Mouse (Mus musculus): ENCODE results near the gene Ppef2. TPM values are rescaled to one million over a fixed set of nuclear protein-coding genes. Genes with fewer than 3 reads are reported as not detected.

The Ppef2 gene
- polyA plus RNA-seq (2014; fragmentation: Nextera tagmentation; extraction: Ambion mirVana), result 0.62 and 0.69 TPM in 2 replicates

GRCm38 (mm10) chr5:92256218-92256617 lies at the start of gene Ppef2:
TSS of gene Ppef2 (minus strand) at chr5:92256278.
- Histone ChIP-seq H3K4me1 (ENCODE audit: control insufficient read depth, insufficient read depth, low read length) (0 out of 2 replicates have a peak, but pooled peaks cover 3% of the 10 kb centered on the region), H3K9ac (replicated peaks; ENCODE audit: low read depth, low read length) (no peak within 1 kb of the TSS), H3K36me3 (ENCODE audit: control insufficient read depth, insufficient read depth, low read length) (no peaks in the 10 kb centered on the region), H3K4me2 (replicated peaks; ENCODE audit: low read depth, low read length) (no peak within 1 kb of the TSS), H3K27ac (ENCODE audit: low read length) (no peak within 1 kb of the TSS), H3K4me3 (ENCODE audit: low read depth, low read length) (no peak within 1 kb of the TSS), H3K27me3 (ENCODE audit: control insufficient read depth, insufficient read depth, low read length) (no peaks in the 10 kb centered on the region), H3K9me3 (ENCODE audit: control insufficient read depth, low read depth, low read length) (no peaks in the 10 kb centered on the region)
- 18% methylated on average over 6 of the region's 6 CpGs for WGBS
- 0 out of 2 replicates have a peak, but pooled peaks have one; percentile 33 for ATAC-seq (ENCODE audit: insufficient number of reproducible peaks, insufficient read depth, low FRiP score, low read depth)

DNA sequence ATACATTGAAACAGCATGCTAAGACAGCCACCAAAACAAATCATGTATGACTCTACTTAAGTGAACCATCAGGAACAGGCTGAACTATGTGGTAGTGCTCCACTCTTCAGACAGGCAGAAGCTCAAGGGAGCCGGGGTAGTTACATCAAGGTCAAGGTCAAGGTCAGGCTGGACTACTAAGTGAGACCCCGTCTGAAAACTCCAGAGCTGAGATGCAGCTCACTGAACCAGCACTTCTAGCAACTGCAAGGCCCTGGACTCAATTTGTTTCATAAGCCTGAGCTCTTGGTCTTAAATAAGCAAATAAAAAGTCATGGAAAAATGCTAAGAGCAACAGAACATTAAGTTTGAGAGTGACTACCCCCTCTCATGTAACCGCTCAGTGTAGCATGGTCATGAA lies 48.2 kb upstream of the Ppef2 start:
- H3K9ac ChIP-seq (replicated peaks; ENCODE audit: low read depth, low read length), result no peak overlapping the region
- peaks cover 7% of the 10 kb centered on the region; the same call in 1 of the 2 replicates for H3K4me1 ChIP-seq (ENCODE audit: control insufficient read depth, insufficient read depth, low read length)
- ATAC-seq (ENCODE audit: insufficient number of reproducible peaks, insufficient read depth, low FRiP score, low read depth), result no peak
- H3K27me3 ChIP-seq (ENCODE audit: control insufficient read depth, insufficient read depth, low read length), result no peaks in the 10 kb centered on the region
- WGBS, result 86% methylated on average over 3 of the region's 3 CpGs
- no peak overlapping the region for H3K4me2 ChIP-seq (replicated peaks; ENCODE audit: low read depth, low read length)
- no peaks in the 10 kb centered on the region for H3K9me3 ChIP-seq (ENCODE audit: control insufficient read depth, low read depth, low read length)
- no peak overlapping the region for H3K4me3 ChIP-seq (ENCODE audit: low read depth, low read length)
- no peak overlapping the region for H3K27ac ChIP-seq (ENCODE audit: low read length)
- H3K36me3 ChIP-seq (ENCODE audit: control insufficient read depth, insufficient read depth, low read length), result peaks cover 55% of the 10 kb centered on the region

DNA sequence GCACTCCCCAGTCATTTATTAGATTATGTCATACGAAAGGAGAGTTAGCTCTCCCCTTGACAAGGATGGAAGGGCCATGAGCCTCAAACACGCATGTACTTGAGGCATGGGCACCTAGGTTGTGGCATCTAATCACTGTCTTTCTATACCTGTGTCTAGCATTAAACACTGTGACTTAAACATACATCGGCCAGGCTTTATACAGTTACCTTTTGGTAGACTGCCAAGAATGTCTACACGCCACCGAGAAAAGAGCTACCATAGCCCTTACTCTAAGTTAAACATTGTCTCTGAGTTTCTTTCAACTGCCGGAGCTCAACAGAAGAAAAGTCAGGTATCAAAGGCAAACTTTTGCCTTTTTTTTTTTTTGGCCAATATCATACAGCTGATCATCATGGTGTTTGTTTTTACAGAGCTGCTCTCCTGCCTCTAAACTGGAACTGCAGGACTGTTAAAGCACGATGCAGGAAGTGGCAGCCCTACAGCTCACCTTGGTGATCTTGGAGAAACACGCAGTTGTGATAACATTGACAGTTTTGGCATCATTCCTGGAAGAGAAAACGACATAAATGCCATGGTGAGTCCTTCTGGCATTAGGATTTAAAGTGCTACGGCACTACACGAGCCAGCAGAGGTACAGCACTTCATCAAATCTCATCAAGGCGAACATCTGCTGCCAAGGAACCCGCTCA lies 46.2 kb upstream of the Ppef2 start:
- H3K36me3 ChIP-seq (ENCODE audit: control insufficient read depth, insufficient read depth, low read length), result peaks cover 63% of the 10 kb centered on the region

DNA sequence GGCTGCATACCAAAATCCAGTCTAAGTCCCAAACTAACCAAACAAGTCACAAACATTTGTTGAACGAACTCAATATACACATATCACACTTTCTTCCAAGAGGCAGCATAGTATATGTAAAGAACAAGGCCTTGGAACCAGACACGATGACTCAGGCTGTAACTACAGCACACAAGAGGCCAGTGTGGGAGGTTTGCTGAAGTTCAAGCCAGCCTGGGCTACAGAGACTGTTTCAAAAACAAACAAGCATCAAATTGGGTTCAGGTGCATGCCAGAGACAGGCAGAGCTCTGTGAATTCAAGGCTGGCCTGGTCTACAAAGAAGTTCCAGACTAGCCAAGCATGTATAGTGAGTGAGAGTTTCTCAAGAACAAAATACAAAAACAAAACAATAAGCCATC lies 38.4 kb upstream of the Ppef2 start:
- no peak overlapping the region for H3K4me3 ChIP-seq (ENCODE audit: low read depth, low read length)
- H3K27ac ChIP-seq (ENCODE audit: low read length), result no peak overlapping the region
- 92% methylated on average over 2 of the region's 2 CpGs for WGBS
- no peak overlapping the region for H3K4me2 ChIP-seq (replicated peaks; ENCODE audit: low read depth, low read length)
- no peak for ATAC-seq (ENCODE audit: insufficient number of reproducible peaks, insufficient read depth, low FRiP score, low read depth)
- H3K27me3 ChIP-seq (ENCODE audit: control insufficient read depth, insufficient read depth, low read length), result no peaks in the 10 kb centered on the region
- H3K36me3 ChIP-seq (ENCODE audit: control insufficient read depth, insufficient read depth, low read length), result peaks cover 77% of the 10 kb centered on the region
- no peaks in the 10 kb centered on the region for H3K9me3 ChIP-seq (ENCODE audit: control insufficient read depth, low read depth, low read length)
- no peaks in the 10 kb centered on the region for H3K4me1 ChIP-seq (ENCODE audit: control insufficient read depth, insufficient read depth, low read length)
- H3K9ac ChIP-seq (replicated peaks; ENCODE audit: low read depth, low read length), result no peak overlapping the region

More for the DNA sequence above, 46.2 kb upstream of the Ppef2 start:
- Histone ChIP-seq H3K4me1 (ENCODE audit: control insufficient read depth, insufficient read depth, low read length) (no peaks in the 10 kb centered on the region), H3K9ac (replicated peaks; ENCODE audit: low read depth, low read length) (no peak overlapping the region), H3K9me3 (ENCODE audit: control insufficient read depth, low read depth, low read length) (no peaks in the 10 kb centered on the region), H3K4me2 (replicated peaks; ENCODE audit: low read depth, low read length) (no peak overlapping the region), H3K27ac (ENCODE audit: low read length) (no peak overlapping the region), H3K4me3 (ENCODE audit: low read depth, low read length) (no peak overlapping the region), H3K27me3 (ENCODE audit: control insufficient read depth, insufficient read depth, low read length) (no peaks in the 10 kb centered on the region)
- WGBS, result 85% methylated on average over 13 of the region's 13 CpGs
- no peak for ATAC-seq (ENCODE audit: insufficient number of reproducible peaks, insufficient read depth, low FRiP score, low read depth)

DNA sequence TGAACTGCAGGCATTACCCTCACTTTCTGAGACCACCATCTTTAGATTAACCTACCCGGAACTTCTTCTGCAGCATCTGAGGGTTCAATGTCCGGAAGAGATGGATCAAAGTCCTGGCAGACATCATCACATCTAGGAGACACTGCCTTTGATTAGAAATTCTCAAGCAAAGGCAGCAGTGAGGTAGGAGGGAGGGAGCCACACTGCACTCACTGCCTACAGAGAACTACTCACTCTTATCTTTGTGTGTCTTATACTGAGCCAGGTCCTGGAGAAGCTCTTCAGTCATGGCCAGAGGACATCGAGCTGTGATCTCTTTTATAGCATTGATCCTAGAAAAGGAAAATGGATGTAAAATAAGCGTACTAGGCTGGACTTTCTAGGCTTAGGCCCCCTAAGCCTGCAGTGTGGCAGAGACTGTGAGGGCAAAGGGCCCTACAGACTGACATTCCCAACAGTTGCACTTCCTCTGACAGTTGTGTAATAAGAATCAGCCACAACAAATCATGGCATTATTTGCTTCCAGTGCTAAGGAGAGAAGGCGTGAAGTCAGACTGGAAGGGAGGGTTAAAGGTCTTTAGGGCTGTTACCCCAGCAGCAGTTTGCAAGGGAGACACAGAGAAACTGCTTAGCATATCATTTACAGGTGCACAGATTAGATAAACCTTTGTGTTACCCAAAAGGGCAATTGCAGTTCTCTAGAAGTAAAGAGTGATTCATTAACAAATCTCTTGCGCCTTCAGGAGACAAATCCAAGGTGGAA lies 35.8 kb upstream of the Ppef2 start:
- H3K27me3 ChIP-seq (ENCODE audit: control insufficient read depth, insufficient read depth, low read length), result no peaks in the 10 kb centered on the region
- H3K9ac ChIP-seq (replicated peaks; ENCODE audit: low read depth, low read length), result no peak overlapping the region
- peaks cover 80% of the 10 kb centered on the region for H3K36me3 ChIP-seq (ENCODE audit: control insufficient read depth, insufficient read depth, low read length)
- H3K4me1 ChIP-seq (ENCODE audit: control insufficient read depth, insufficient read depth, low read length), result no peaks in the 10 kb centered on the region
- H3K4me3 ChIP-seq (ENCODE audit: low read depth, low read length), result no peak overlapping the region
- WGBS, result 86% methylated on average over 6 of the region's 6 CpGs
- H3K27ac ChIP-seq (ENCODE audit: low read length), result no peak overlapping the region
- no peaks in the 10 kb centered on the region for H3K9me3 ChIP-seq (ENCODE audit: control insufficient read depth, low read depth, low read length)
- ATAC-seq (ENCODE audit: insufficient number of reproducible peaks, insufficient read depth, low FRiP score, low read depth), result peak; percentile 37; the same call in 1 of the 2 replicates
- H3K4me2 ChIP-seq (replicated peaks; ENCODE audit: low read depth, low read length), result no peak overlapping the region

DNA sequence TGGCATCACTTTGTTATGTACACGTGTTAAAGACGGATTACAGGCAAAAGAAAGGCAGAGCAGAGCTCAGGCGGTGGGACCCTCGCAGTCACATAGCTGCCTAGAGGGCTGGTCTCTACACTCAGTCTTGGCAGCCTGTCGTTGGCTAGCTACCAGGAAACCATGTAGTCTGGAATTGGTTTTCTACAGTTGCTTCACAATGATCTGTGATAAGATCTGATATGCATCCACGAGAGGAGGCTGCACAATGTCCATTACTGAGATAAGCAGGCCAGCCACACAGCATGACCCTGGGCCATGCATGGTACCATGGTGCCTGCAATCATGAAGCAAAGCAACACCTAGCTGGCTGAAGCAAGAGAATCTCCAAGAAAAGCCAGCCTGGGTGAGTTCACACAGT lies 31.8 kb upstream of the Ppef2 start:
- Histone ChIP-seq H3K36me3 (ENCODE audit: control insufficient read depth, insufficient read depth, low read length) (peaks cover 58% of the 10 kb centered on the region), H3K9me3 (ENCODE audit: control insufficient read depth, low read depth, low read length) (no peaks in the 10 kb centered on the region), H3K27ac (ENCODE audit: low read length) (no peak overlapping the region), H3K27me3 (ENCODE audit: control insufficient read depth, insufficient read depth, low read length) (no peaks in the 10 kb centered on the region), H3K4me1 (ENCODE audit: control insufficient read depth, insufficient read depth, low read length) (no peaks in the 10 kb centered on the region), H3K9ac (replicated peaks; ENCODE audit: low read depth, low read length) (no peak overlapping the region), H3K4me3 (ENCODE audit: low read depth, low read length) (no peak overlapping the region), H3K4me2 (replicated peaks; ENCODE audit: low read depth, low read length) (no peak overlapping the region)
- no peak for ATAC-seq (ENCODE audit: insufficient number of reproducible peaks, insufficient read depth, low FRiP score, low read depth)
- 84% methylated on average over 6 of the region's 6 CpGs for WGBS

DNA sequence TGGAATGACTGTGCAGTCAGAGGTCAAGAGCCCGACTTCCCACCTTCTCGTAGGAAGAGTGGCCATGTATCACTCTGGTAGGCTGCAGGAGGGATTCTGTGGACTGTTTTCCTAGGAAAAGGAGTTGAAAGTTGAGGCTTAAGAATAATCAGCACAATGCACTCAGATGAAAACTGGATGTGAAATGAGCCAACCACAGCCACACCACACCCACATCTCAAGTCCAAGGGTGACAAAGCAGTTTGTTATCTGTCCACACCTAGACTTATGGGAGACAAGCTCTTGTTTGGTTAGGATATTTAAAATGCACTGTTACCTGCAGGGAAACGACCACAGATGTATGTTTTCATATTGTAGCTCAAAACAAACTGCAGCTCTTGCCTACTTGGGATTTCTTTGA lies 27.0 kb upstream of the Ppef2 start:
- no peak for ATAC-seq (ENCODE audit: insufficient number of reproducible peaks, insufficient read depth, low FRiP score, low read depth)
- H3K4me1 ChIP-seq (ENCODE audit: control insufficient read depth, insufficient read depth, low read length), result no peaks in the 10 kb centered on the region
- no peak overlapping the region for H3K9ac ChIP-seq (replicated peaks; ENCODE audit: low read depth, low read length)
- H3K4me2 ChIP-seq (replicated peaks; ENCODE audit: low read depth, low read length), result no peak overlapping the region
- no peaks in the 10 kb centered on the region for H3K9me3 ChIP-seq (ENCODE audit: control insufficient read depth, low read depth, low read length)
- no peak overlapping the region for H3K27ac ChIP-seq (ENCODE audit: low read length)
- H3K27me3 ChIP-seq (ENCODE audit: control insufficient read depth, insufficient read depth, low read length), result no peaks in the 10 kb centered on the region
- no peak overlapping the region for H3K4me3 ChIP-seq (ENCODE audit: low read depth, low read length)
- WGBS, result 45% methylated on average over 3 of the region's 3 CpGs
- peaks cover 22% of the 10 kb centered on the region for H3K36me3 ChIP-seq (ENCODE audit: control insufficient read depth, insufficient read depth, low read length)

DNA sequence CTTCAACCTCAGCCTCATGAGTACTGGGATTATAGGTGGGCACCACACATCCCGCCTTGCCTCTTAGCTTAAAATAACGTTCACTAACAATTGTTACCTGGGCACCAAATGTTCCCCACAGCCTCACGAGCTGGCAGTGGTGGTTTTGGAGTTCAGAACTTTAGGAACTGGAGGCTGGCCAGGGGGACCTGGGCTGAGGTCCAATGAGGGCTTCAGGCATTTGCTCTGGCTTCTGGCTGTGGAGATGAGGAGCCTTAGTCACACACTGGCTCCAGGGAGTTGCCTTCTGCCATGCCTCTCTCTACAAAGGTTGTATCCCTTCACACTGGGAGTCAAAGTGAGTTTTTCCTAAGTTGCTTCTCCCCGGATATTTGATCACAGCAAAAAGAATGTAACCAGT lies 26.5 kb upstream of the Ppef2 start:
- Histone ChIP-seq H3K4me2 (replicated peaks; ENCODE audit: low read depth, low read length) (no peak overlapping the region), H3K27ac (ENCODE audit: low read length) (no peak overlapping the region), H3K36me3 (ENCODE audit: control insufficient read depth, insufficient read depth, low read length) (peaks cover 19% of the 10 kb centered on the region), H3K4me1 (ENCODE audit: control insufficient read depth, insufficient read depth, low read length) (no peaks in the 10 kb centered on the region), H3K9me3 (ENCODE audit: control insufficient read depth, low read depth, low read length) (no peaks in the 10 kb centered on the region), H3K27me3 (ENCODE audit: control insufficient read depth, insufficient read depth, low read length) (no peaks in the 10 kb centered on the region), H3K4me3 (ENCODE audit: low read depth, low read length) (no peak overlapping the region), H3K9ac (replicated peaks; ENCODE audit: low read depth, low read length) (no peak overlapping the region)
- ATAC-seq (ENCODE audit: insufficient number of reproducible peaks, insufficient read depth, low FRiP score, low read depth), result no peak
- WGBS, result 76% methylated on average over 4 of the region's 4 CpGs
